Mouse (Mus musculus) heart, embryonic 15.5 days (tissue): Measurements from ENCODE around the gene Etfa. TPM values are rescaled to one million over a fixed set of nuclear protein-coding genes. Genes with fewer than 3 reads are reported as not detected.

Source experiments
- ATAC-seq: fragments of 200-750 bp; cut with Nextera tagmentation; replicated peaks from 2 replicates; pipeline ENCODE4 v1.8.0; 2017; ENCODE audit warnings: low read depth, moderate TSS enrichment; ENCODE audit not compliant: insufficient number of reproducible peaks, insufficient read depth, low FRiP score
- H3K27ac ChIP-seq: fragments of 300-500 bp; sonication (generic); 2 replicates; pipeline ENCODE4 v1.5.1; 2015; ENCODE audit warnings: mild to moderate bottlenecking, inconsistent platforms
- H3K27me3 ChIP-seq: fragments of 300-500 bp; sonication (generic); 2 replicates; pipeline ENCODE4 v1.6.1; 2015; ENCODE audit warnings: inconsistent platforms
- H3K36me3 ChIP-seq: fragments of 300-500 bp; sonication (generic); 2 replicates; pipeline ENCODE4 v1.6.1; 2015; ENCODE audit warnings: mild to moderate bottlenecking, inconsistent platforms
- H3K4me1 ChIP-seq: fragments of 300-500 bp; sonication (generic); replicated peaks from 2 replicates; pipeline ENCODE4 v1.6.1; 2015; ENCODE audit warnings: inconsistent platforms
- H3K4me2 ChIP-seq: fragments of 300-500 bp; sonication (generic); 2 replicates; pipeline ENCODE4 v1.6.1; 2015; ENCODE audit warnings: inconsistent platforms, mild to moderate bottlenecking, moderate library complexity
- H3K4me3 ChIP-seq: fragments of 300-500 bp; sonication (generic); 2 replicates; pipeline ENCODE4 v1.5.1; 2015; ENCODE audit warnings: mild to moderate bottlenecking, inconsistent platforms
- H3K9ac ChIP-seq: fragments of 300-500 bp; sonication (generic); 2 replicates; pipeline ENCODE4 v1.6.1; 2015; ENCODE audit warnings: mild to moderate bottlenecking, inconsistent platforms
- H3K9me3 ChIP-seq: fragments of 300-500 bp; sonication (generic); replicated peaks from 2 replicates; pipeline ENCODE4 v1.6.1; 2016; ENCODE audit warnings: inconsistent platforms
- WGBS: fragments of 180-500 bp; shearing (Covaris S2); methylation state at CpG from one replicate; pipeline ENCODE4 v1.1.7; 2015; ENCODE audit warnings: mixed read lengths; 5-methylcytosine and 5-hydroxymethylcytosine counted together
- polyA plus RNA-seq: library from polyadenylated mRNA; unstranded; fragments of >200 nt; fragmentation: Nextera tagmentation; extraction: Ambion mirVana; gene quantifications from 2 replicates; pipeline ENCODE4 v1.2.1, GENCODE M21; 2015

The Etfa gene
- polyA plus RNA-seq, 1 experiment from 2014 or later, result 435 TPM

- H3K4me3 ChIP-seq, result no peak overlapping the region
- H3K9ac ChIP-seq, result no peak overlapping the region
- no peaks in the 10 kb centered on the region for H3K36me3 ChIP-seq
- H3K4me2 ChIP-seq, result no peak overlapping the region
- no peaks in the 10 kb centered on the region for H3K9me3 ChIP-seq
- H3K4me1 ChIP-seq, result no peaks in the 10 kb centered on the region
- ATAC-seq, result no peak
- no peak overlapping the region for H3K27ac ChIP-seq
- WGBS, result 55% methylated on average over 1 of the region's 1 CpGs
- H3K27me3 ChIP-seq, result no peaks in the 10 kb centered on the region
Observed at GRCm38 (mm10) chr9:55449108-55449507, 62.9 kb downstream of the Etfa start.

GRCm38 (mm10) chr9:55447509-55447908, 64.5 kb downstream of the Etfa start:
- H3K4me3 ChIP-seq, result no peak overlapping the region
- no peaks in the 10 kb centered on the region for H3K4me1 ChIP-seq
- no peak; the same call in 1 of the 2 replicates for ATAC-seq
- H3K36me3 ChIP-seq, result no peaks in the 10 kb centered on the region
- no peak overlapping the region for H3K27ac ChIP-seq
- WGBS, result 80% methylated on average over 4 of the region's 4 CpGs
- no peak overlapping the region for H3K9ac ChIP-seq
- no peak overlapping the region for H3K4me2 ChIP-seq
- no peaks in the 10 kb centered on the region for H3K27me3 ChIP-seq
- H3K9me3 ChIP-seq, result no peaks in the 10 kb centered on the region

GRCm38 (mm10) chr9:55439206-55439780, 72.8 kb downstream of the Etfa start:
- H3K4me3 ChIP-seq, result no peak overlapping the region
- no peak for ATAC-seq
- no peak overlapping the region for H3K4me2 ChIP-seq
- H3K4me1 ChIP-seq, result no peaks in the 10 kb centered on the region
- no peaks in the 10 kb centered on the region for H3K9me3 ChIP-seq
- H3K27ac ChIP-seq, result no peak overlapping the region
- H3K27me3 ChIP-seq, result no peaks in the 10 kb centered on the region
- no peak overlapping the region for H3K9ac ChIP-seq
- WGBS, result 86% methylated on average over 5 of the region's 5 CpGs
- H3K36me3 ChIP-seq, result no peaks in the 10 kb centered on the region

GRCm38 (mm10) chr9:55438433-55438832, 73.6 kb downstream of the Etfa start:
- ATAC-seq, result no peak
- Histone ChIP-seq H3K9ac (no peak overlapping the region), H3K4me2 (no peak overlapping the region), H3K27me3 (no peaks in the 10 kb centered on the region), H3K4me3 (no peak overlapping the region), H3K36me3 (no peaks in the 10 kb centered on the region), H3K9me3 (no peaks in the 10 kb centered on the region), H3K4me1 (no peaks in the 10 kb centered on the region), H3K27ac (no peak overlapping the region)
- WGBS, result 41% methylated on average over 3 of the region's 3 CpGs

- H3K4me1 ChIP-seq, result peaks cover 8% of the 10 kb centered on the region
- H3K4me3 ChIP-seq, result no peak overlapping the region
- no peak for ATAC-seq
- H3K36me3 ChIP-seq, result no peaks in the 10 kb centered on the region
- H3K9ac ChIP-seq, result no peak overlapping the region
- no peaks in the 10 kb centered on the region for H3K9me3 ChIP-seq
- H3K27me3 ChIP-seq, result peaks cover 15% of the 10 kb centered on the region
- no peak overlapping the region for H3K27ac ChIP-seq
- no peak overlapping the region for H3K4me2 ChIP-seq
- 84% methylated on average over 5 of the region's 5 CpGs for WGBS
Observed at GRCm38 (mm10) chr9:55433875-55434274, 78.2 kb downstream of the Etfa start.

DNA sequence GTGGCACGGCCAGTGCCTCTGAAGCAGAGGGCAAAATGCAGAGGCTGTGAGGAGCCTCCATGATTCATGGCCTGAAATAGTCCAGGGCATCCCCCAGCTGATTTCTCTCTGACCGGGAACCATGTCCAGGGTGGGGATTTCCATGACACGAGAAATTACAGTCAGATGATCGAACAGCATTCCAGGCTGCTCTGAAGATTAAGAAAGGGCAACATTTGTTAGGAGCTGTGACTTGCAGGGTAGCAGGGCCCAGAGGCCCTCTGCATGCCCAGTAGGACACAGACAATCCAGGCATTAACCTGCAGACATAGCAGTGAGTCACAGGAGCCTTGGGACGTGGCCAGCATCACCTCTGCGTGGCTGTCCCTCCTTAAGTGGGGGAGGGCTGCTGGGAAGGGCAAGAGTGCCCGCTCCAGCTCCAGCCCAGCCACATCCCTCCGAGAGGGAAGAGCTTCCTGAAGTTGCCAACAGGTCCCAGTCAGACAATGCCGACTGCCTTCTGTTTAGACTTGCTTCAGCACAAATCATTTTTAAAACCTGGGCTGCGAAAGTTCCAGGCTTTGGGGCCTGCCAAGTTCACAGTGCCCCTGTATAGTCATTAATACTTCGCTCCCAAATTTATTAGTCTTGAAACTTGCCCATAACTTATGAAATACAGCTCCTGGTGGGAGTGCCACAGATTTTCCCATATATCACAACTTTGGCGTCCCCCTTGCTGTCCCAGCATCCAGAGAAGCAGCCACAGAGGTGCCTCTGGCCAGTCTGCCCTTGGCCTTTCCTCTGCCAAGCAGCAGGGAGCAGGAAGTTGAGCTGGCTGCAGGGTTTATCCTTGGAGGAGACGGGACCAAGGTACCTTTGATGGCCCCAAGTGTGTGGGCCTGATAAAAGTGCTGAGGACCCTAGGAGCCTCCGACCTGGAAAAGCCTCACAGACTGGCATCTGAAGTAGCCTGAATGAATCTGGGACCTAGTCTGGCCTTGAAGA, 79.4 kb downstream of the Etfa start:
- ATAC-seq, result no peak
- Histone ChIP-seq H3K27me3 (peaks cover 15% of the 10 kb centered on the region), H3K4me3 (no peak overlapping the region), H3K4me1 (peaks cover 8% of the 10 kb centered on the region), H3K27ac (no peak overlapping the region), H3K9ac (no peak overlapping the region), H3K4me2 (no peak overlapping the region), H3K9me3 (no peaks in the 10 kb centered on the region), H3K36me3 (no peaks in the 10 kb centered on the region)
- 54% methylated on average over 14 of the region's 14 CpGs for WGBS

DNA sequence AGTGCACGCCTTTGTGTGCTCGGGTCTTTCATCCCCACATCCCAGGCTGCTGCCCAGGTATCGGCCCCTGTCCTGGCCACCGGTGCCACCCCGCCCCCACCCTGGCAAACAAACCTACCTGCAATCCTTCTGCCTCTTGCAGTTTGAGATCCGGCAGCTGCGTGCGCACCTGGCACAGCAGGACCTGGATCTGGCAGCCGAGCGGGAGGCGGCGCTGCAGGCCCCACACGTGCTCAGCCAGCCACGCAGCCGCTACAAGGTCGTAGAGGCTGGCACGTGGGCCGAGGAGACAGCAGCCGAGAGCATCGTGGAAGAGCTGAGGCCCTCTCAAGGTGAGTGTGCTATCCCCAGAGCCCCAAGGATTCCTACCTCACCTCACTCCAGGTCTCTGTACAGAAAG, 81.9 kb downstream of the Etfa start:
- peaks cover 15% of the 10 kb centered on the region for H3K27me3 ChIP-seq
- H3K4me1 ChIP-seq, result peaks cover 8% of the 10 kb centered on the region
- H3K4me3 ChIP-seq, result no peak overlapping the region
- WGBS, result 17% methylated on average over 20 of the region's 20 CpGs
- no peak overlapping the region for H3K27ac ChIP-seq
- H3K36me3 ChIP-seq, result no peaks in the 10 kb centered on the region
- H3K9ac ChIP-seq, result peak overlapping the region; percentile 26; the same call in 1 of the 2 replicates
- no peak for ATAC-seq
- H3K4me2 ChIP-seq, result peak overlapping the region; percentile 53
- H3K9me3 ChIP-seq, result no peaks in the 10 kb centered on the region

DNA sequence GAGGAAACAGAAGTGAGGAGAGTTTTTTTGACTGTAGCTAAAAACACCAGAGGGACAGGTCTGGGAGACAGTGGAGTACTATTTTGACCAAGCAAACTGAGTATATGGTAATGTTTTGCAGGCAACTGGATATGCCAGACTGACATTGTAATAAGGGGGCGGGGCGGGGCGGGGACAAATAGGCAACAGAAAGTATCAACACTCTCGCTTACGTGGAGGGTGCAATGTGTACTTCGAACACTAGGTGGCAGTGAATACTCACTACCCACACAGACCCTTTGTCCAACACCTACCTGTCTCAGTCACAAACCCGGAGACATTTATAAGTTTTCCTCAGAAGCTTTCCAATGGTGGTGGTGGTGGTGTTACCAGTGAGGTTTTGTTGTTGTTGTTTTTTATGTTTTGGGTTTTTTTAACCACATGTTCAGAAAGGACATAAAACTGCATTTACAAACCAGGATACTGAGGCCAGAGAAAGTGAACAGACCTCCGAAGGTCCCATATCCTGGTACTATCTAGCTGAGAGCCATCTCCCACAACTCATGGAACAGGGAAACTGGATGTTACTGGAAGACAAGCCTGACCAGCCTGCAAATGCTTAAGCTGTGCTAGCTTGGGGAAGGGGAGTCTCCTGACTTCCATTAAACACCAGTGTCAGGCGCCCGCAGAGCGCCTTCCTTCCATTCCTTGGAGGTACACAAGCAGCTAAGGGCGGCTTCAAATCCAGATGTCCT, 82.6 kb downstream of the Etfa start:
- Histone ChIP-seq H3K36me3 (no peaks in the 10 kb centered on the region), H3K4me3 (no peak overlapping the region), H3K4me2 (peak overlapping the region; percentile 53; the same call in 1 of the 2 replicates), H3K27me3 (peaks cover 15% of the 10 kb centered on the region), H3K9ac (peak overlapping the region; percentile 26; the same call in 1 of the 2 replicates), H3K4me1 (peaks cover 8% of the 10 kb centered on the region), H3K9me3 (no peaks in the 10 kb centered on the region), H3K27ac (no peak overlapping the region)
- 31% methylated on average over 12 of the region's 12 CpGs for WGBS
- ATAC-seq, result 0 out of 2 replicates have a peak, but pooled peaks have one; percentile 23

GRCm38 (mm10) chr9:55425271-55425810, 86.7 kb downstream of the Etfa start:
- H3K9ac ChIP-seq, result no peak overlapping the region
- H3K27me3 ChIP-seq, result peaks cover 14% of the 10 kb centered on the region; the same call in 1 of the 2 replicates
- H3K36me3 ChIP-seq, result no peaks in the 10 kb centered on the region
- ATAC-seq, result no peak
- no peak overlapping the region for H3K27ac ChIP-seq
- H3K4me1 ChIP-seq, result peaks cover 8% of the 10 kb centered on the region
- no peak overlapping the region for H3K4me2 ChIP-seq
- 60% methylated on average over 7 of the region's 7 CpGs for WGBS
- no peaks in the 10 kb centered on the region for H3K9me3 ChIP-seq
- H3K4me3 ChIP-seq, result no peak overlapping the region

DNA sequence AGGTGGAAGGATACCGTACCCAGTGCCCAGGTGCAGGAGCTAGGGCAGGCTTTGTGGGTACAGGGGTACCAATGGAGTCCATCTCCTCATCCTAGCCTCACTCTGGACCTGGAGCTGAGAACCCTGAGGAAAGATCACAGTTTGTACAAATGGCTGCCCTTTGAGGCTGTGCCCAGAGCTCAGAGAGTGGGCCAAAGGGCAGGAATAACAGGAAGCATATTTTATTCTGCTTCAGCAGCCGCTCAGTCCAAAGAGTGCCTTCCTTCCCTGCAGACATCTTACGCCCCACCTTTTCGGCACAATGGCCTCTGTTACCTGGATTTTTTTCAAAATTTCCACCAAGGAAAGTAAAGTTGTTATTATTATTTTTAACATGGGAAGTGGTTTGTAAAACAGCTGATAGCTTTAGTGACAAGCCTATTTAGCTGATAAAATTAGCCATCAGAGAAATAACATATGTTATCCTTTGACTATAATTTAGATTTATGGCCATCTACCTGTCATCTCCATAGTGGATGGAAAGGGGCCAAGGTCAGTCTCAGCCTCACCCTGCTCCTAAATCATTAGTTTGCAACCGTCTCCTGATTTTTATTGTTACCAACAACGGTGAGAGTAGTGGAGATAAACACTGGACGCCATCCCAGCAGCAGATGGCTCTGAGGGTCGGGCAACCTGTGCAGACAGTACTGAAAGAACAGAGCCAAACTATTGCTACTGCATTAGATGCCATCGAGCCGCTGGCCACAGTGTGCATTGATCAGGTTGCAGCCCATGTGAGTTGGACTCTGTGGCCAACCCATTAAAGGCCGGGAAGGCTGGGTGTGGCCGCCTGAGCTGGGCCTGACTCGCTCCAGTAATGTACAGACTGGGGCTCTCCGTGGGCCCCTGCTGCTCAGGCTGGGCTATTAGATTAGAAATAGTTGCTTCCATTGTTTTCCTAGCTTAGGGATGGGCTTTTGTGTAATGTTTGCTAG, 88.3 kb downstream of the Etfa start:
- 73% methylated on average over 14 of the region's 14 CpGs for WGBS
- H3K4me2 ChIP-seq, result no peak overlapping the region
- no peaks in the 10 kb centered on the region for H3K9me3 ChIP-seq
- no peak overlapping the region for H3K27ac ChIP-seq
- no peaks in the 10 kb centered on the region for H3K4me1 ChIP-seq
- no peaks in the 10 kb centered on the region for H3K36me3 ChIP-seq
- peaks cover 15% of the 10 kb centered on the region; the same call in 1 of the 2 replicates for H3K27me3 ChIP-seq
- H3K9ac ChIP-seq, result no peak overlapping the region
- H3K4me3 ChIP-seq, result no peak overlapping the region
- no peak for ATAC-seq
